Mouse (Mus musculus) stomach, embryonic 14.5 days (tissue): Measurements from ENCODE around the gene Omd. TPM values are rescaled to one million over a fixed set of nuclear protein-coding genes. Genes with fewer than 3 reads are reported as not detected.

Source experiments
- ATAC-seq: fragments of 200-750 bp; cut with Nextera tagmentation; 2 replicates; pipeline ENCODE4 v1.8.0; 2017; ENCODE audit warnings: low read depth, moderate TSS enrichment; ENCODE audit not compliant: insufficient number of reproducible peaks, insufficient read depth, low FRiP score
- H3K27ac ChIP-seq: fragments of 300-500 bp; sonication (generic); 2 replicates; pipeline ENCODE4 v1.5.1; 2014; ENCODE audit warnings: mild to moderate bottlenecking, low read length, moderate library complexity, mixed read lengths
- H3K27me3 ChIP-seq: fragments of 300-500 bp; sonication (generic); 2 replicates; pipeline ENCODE4 v1.6.1; 2014; ENCODE audit warnings: low read length, control low read depth, mixed read lengths; ENCODE audit not compliant: control insufficient read depth, insufficient read depth
- H3K36me3 ChIP-seq: fragments of 300-500 bp; sonication (generic); 2 replicates; pipeline ENCODE4 v1.6.1; 2014; ENCODE audit warnings: mild to moderate bottlenecking, control low read depth, low read length, moderate library complexity, mixed read lengths; ENCODE audit not compliant: control insufficient read depth, insufficient read depth
- H3K4me1 ChIP-seq: fragments of 300-500 bp; sonication (generic); 2 replicates; pipeline ENCODE4 v1.6.1; 2014; ENCODE audit warnings: low read length, control low read depth, mixed read lengths; ENCODE audit not compliant: control insufficient read depth, insufficient read depth
- H3K4me2 ChIP-seq: fragments of 300-500 bp; sonication (generic); replicated peaks from 2 replicates; pipeline ENCODE4 v1.6.1; 2014; ENCODE audit warnings: low read depth, low read length, control low read depth
- H3K4me3 ChIP-seq: fragments of 300-500 bp; sonication (generic); 2 replicates; pipeline ENCODE4 v1.5.1; 2014; ENCODE audit warnings: low read depth, low read length, control low read depth
- H3K9ac ChIP-seq: fragments of 300-500 bp; sonication (generic); replicated peaks from 2 replicates; pipeline ENCODE4 v1.6.1; 2014; ENCODE audit warnings: low read depth, mild to moderate bottlenecking, control low read depth, low read length, moderate library complexity, mixed read lengths
- H3K9me3 ChIP-seq: fragments of 300-500 bp; sonication (generic); 2 replicates; pipeline ENCODE4 v1.6.1; 2016; ENCODE audit warnings: low read depth, low read length, control low read depth; ENCODE audit not compliant: control insufficient read depth
- WGBS: fragments of 180-500 bp; shearing (Covaris S2); extraction: QIAGEN DNeasy Blood & Tissue Kit; methylation state at CpG from one replicate; pipeline ENCODE4 v1.1.7; 2014; 5-methylcytosine and 5-hydroxymethylcytosine counted together
- polyA plus RNA-seq: library from polyadenylated mRNA; unstranded; fragments of >200 nt; fragmentation: Nextera tagmentation; extraction: Ambion mirVana; gene quantifications from 2 replicates; pipeline ENCODE4 v1.2.1, GENCODE M21; 2014

The Omd gene
- polyA plus RNA-seq, 1 experiment from 2014 or later: 1.3 TPM

DNA sequence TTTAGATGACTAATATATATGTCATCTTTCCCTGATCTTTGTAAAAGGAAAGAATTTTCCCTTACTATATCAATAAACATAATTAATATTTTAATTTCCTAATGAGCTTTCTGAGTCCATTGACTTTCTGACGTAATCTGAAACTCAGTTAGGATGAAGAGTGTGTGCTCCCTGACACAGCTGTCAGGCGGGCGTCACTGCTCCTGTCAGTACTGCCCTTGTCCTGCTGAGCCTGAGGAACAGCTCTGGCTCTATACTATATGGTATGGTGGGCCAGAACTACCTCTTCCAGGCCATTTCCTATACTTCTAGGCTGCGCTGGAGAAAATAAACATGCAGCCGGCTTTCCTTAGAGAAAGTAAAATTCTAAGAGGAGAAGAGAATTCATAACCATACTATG lies 27.7 kb upstream of the Omd start:
- H3K36me3 ChIP-seq: no peaks in the 10 kb centered on the region
- no peaks in the 10 kb centered on the region for H3K4me1 ChIP-seq
- H3K27me3 ChIP-seq: no peaks in the 10 kb centered on the region
- H3K9ac ChIP-seq: no peak overlapping the region
- no peak for ATAC-seq
- no peak overlapping the region for H3K27ac ChIP-seq
- no peaks in the 10 kb centered on the region for H3K9me3 ChIP-seq
- H3K4me2 ChIP-seq: no peak overlapping the region
- 81% methylated on average over 5 of the region's 5 CpGs for WGBS
- H3K4me3 ChIP-seq: no peak overlapping the region

DNA sequence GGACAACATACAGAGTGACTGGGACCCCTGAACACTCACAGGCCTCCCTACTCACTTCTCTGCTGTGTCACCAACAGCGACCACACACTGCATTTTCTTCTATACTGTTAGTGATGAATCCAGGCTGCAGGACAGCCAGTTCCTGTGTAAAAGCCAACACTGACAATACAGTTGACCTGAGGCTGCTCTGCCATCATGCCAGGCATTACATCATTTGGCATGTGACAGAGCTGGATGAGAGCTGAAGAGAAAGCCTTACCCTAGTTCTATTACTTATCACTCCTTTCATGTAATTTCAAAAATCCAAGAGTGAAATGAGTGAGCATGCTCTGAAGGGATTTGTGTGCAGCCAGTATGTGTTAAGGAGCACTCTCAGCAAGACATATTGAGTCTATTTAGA lies 26.1 kb upstream of the Omd start:
- H3K9me3 ChIP-seq: no peaks in the 10 kb centered on the region
- 81% methylated on average over 1 of the region's 1 CpGs for WGBS
- ATAC-seq: no peak
- no peak overlapping the region for H3K27ac ChIP-seq
- H3K4me3 ChIP-seq: no peak overlapping the region
- no peak overlapping the region for H3K4me2 ChIP-seq
- H3K27me3 ChIP-seq: no peaks in the 10 kb centered on the region
- no peak overlapping the region for H3K9ac ChIP-seq
- H3K4me1 ChIP-seq: no peaks in the 10 kb centered on the region
- no peaks in the 10 kb centered on the region for H3K36me3 ChIP-seq

DNA sequence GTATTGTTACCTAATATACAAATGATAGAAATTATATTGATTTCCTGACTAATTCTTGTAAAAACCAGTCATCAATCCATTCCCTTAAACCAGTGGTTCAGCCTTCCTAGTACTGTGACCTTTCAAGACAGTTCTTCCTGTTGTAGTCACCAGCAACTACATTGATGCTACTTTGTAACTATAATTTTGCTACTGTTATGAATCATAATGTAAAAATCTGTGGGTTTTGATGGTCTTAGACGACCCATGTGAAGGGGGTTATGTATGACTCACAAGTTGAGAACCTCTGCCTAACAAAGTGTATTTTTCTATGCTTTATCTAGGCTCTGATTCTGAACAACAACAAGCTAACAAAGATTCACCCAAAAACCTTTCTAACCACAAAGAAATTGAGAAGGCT lies 25.3 kb upstream of the Omd start:
- no peak overlapping the region for H3K27ac ChIP-seq
- H3K36me3 ChIP-seq: no peaks in the 10 kb centered on the region
- H3K4me1 ChIP-seq: no peaks in the 10 kb centered on the region
- no peaks in the 10 kb centered on the region for H3K27me3 ChIP-seq
- 59% methylated on average over 1 of the region's 1 CpGs for WGBS
- no peaks in the 10 kb centered on the region for H3K9me3 ChIP-seq
- no peak overlapping the region for H3K4me3 ChIP-seq
- no peak for ATAC-seq
- H3K4me2 ChIP-seq: no peak overlapping the region
- H3K9ac ChIP-seq: no peak overlapping the region

DNA sequence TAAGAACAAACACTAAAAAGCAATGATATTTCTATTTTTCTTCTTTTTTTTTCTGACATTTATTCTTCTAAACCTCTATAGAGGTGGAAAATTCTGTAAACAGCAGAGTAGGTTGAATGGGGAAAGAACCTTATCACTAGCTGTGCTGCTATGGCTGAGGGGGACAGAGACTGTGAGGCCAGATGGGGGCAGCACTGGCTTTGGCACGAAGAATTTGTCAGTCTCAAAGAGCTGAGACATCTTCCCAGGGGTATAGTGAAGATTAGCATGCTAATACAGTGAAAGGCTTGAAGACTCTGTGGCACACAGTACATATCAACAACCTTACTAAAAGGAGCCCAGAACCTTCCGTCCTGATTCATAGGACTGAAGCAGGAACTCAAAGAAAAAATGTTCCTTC lies 23.1 kb upstream of the Omd start:
- no peaks in the 10 kb centered on the region for H3K4me1 ChIP-seq
- ATAC-seq: no peak
- 49% methylated on average over 2 of the region's 2 CpGs for WGBS
- no peaks in the 10 kb centered on the region for H3K27me3 ChIP-seq
- no peak overlapping the region for H3K4me3 ChIP-seq
- H3K9me3 ChIP-seq: no peaks in the 10 kb centered on the region
- no peak overlapping the region for H3K9ac ChIP-seq
- no peak overlapping the region for H3K27ac ChIP-seq
- no peak overlapping the region for H3K4me2 ChIP-seq
- H3K36me3 ChIP-seq: no peaks in the 10 kb centered on the region

DNA sequence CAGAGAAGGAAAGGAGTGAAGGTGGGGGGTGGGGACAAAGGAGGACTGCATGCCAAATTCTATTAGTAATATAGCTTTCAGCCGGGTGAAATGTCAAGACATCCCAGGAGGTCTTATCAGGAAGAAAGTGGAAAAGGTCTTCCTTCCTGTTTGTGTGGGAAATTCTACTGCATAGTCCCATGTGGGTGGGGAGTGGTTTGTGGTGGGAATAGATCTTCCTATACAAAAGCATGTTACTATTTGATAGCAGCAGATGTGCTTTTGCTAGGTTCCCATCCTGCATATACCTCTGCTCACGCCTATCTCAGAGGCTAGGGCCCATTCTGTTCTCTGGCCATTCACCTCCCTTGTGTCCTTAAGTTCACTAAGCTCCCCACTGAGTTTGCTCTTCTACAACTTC lies 21.4 kb upstream of the Omd start:
- H3K36me3 ChIP-seq: no peaks in the 10 kb centered on the region
- 66% methylated on average over 2 of the region's 2 CpGs for WGBS
- no peaks in the 10 kb centered on the region for H3K27me3 ChIP-seq
- no peaks in the 10 kb centered on the region for H3K4me1 ChIP-seq
- ATAC-seq: no peak
- H3K9me3 ChIP-seq: no peaks in the 10 kb centered on the region
- no peak overlapping the region for H3K9ac ChIP-seq
- no peak overlapping the region for H3K27ac ChIP-seq
- no peak overlapping the region for H3K4me3 ChIP-seq
- H3K4me2 ChIP-seq: no peak overlapping the region

DNA sequence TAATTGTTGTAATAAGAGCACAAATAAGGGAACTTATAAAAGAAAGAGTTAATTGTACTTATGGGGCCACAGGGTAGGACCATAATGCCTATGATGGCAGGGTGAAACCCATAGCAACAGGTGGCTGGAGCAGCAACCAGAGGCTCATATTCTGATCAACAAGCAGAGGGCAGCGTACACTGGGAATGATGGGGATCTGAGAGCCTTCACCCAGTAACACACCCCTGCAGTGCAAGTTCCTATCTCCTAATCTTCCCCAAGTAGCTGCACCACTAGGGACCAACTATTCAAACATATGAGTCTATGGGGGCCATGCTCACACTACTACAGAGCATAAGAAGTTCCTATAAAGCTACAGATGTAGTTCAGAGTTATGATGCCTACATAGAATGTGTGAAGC lies 17.9 kb upstream of the Omd start:
- Histone ChIP-seq H3K9me3 (no peaks in the 10 kb centered on the region), H3K4me3 (no peak overlapping the region), H3K4me1 (no peaks in the 10 kb centered on the region), H3K27me3 (no peaks in the 10 kb centered on the region), H3K36me3 (no peaks in the 10 kb centered on the region), H3K4me2 (no peak overlapping the region), H3K27ac (no peak overlapping the region), H3K9ac (no peak overlapping the region)
- 86% methylated on average over 1 of the region's 1 CpGs for WGBS
- ATAC-seq: no peak

DNA sequence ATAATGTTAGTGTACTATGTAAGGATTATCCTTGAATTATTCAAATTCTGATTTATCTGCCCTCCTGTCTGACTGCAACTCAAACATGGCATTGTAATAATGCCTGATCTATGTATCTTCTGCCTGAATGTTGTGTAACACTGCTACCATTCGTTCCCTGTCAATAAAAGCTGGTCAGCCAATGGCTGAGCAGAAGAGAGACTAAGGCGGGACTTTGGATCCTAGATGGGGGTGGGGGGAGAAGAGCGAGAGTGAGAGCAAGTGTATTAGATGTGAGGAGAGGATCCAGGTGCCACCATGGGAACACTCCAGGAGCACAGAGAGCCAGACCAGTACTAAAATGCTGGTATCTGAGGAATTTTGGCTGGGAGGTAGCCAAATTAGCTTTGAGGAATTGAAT lies 11.9 kb upstream of the Omd start:
- 0 out of 2 replicates have a peak, but pooled peaks cover 3% of the 10 kb centered on the region for H3K4me1 ChIP-seq
- no peak overlapping the region for H3K4me2 ChIP-seq
- no peak for ATAC-seq
- H3K9ac ChIP-seq: no peak overlapping the region
- H3K4me3 ChIP-seq: no peak overlapping the region
- H3K36me3 ChIP-seq: no peaks in the 10 kb centered on the region
- no peak overlapping the region for H3K27ac ChIP-seq
- 65% methylated on average over 3 of the region's 3 CpGs for WGBS
- H3K27me3 ChIP-seq: no peaks in the 10 kb centered on the region
- H3K9me3 ChIP-seq: no peaks in the 10 kb centered on the region

DNA sequence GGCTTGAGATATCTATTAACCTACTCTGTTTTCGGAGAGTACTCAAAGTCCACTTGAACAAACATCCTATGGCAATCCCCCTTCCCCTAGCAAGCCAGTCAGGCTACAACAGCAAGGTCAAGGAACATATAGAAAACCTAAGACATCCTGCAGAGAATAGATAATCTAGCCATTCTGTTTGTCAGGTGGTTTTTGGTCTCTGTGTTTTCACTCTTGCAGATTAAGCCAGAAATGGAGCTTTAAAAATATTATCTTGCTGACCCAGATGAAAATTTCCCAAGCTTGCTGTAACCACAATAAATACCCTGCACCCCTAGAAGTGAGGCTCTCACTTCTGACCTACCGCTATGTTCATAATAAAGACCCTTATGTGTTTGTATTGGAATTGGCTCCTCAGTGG lies 10.8 kb upstream of the Omd start:
- Histone ChIP-seq H3K27me3 (no peaks in the 10 kb centered on the region), H3K9ac (no peak overlapping the region), H3K27ac (no peak overlapping the region), H3K9me3 (no peaks in the 10 kb centered on the region), H3K4me1 (0 out of 2 replicates have a peak, but pooled peaks cover 3% of the 10 kb centered on the region), H3K4me2 (no peak overlapping the region), H3K4me3 (no peak overlapping the region), H3K36me3 (no peaks in the 10 kb centered on the region)
- ATAC-seq: no peak
- 83% methylated on average over 2 of the region's 2 CpGs for WGBS

DNA sequence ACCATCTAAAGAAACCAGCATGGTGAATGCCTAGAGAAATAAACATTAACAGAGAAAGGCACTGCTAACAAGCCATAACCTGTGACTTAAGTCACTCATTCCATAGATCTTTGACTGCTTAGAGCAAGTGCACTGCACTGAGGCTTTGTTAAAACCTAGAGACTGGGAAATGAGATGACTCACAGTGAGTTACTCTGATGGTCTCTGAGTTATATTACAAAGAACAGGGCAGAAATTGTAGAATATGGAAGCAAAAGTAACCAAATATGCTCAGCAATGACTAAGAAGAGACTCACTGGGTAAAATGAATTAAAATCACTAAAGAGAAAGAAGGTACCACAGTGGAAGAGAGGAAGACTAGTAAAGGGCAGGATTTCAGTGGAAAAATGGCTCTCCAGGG lies 1.6 kb downstream of the Omd start:
- Histone ChIP-seq H3K27me3 (no peaks in the 10 kb centered on the region), H3K36me3 (no peaks in the 10 kb centered on the region), H3K4me1 (0 out of 2 replicates have a peak, but pooled peaks cover 2% of the 10 kb centered on the region), H3K9ac (no peak overlapping the region), H3K27ac (no peak overlapping the region), H3K4me2 (no peak overlapping the region), H3K4me3 (no peak overlapping the region), H3K9me3 (no peaks in the 10 kb centered on the region)
- ATAC-seq: no peak
